Mouse (Mus musculus) G1E (cell line): ENCODE measurements around the gene Ubc.

Source experiments
- CTCF ChIP-seq: IDR thresholded peaks from 2 replicates; pipeline ENCODE4 v1.5.1; 2012; ENCODE audit warnings: low read depth, low read length, inconsistent platforms, mixed read lengths
- GATA1 ChIP-seq: IDR thresholded peaks from 2 replicates; pipeline ENCODE4 v1.6.1; 2012; ENCODE audit warnings: borderline replicate concordance, low read length, inconsistent platforms, mixed read lengths
- GATA2 ChIP-seq: IDR thresholded peaks from 2 replicates; pipeline ENCODE4 v1.6.1; 2012; ENCODE audit warnings: low read depth, low read length, inconsistent platforms, borderline replicate concordance
- POLR2AphosphoS5 ChIP-seq: IDR thresholded peaks from 2 replicates; pipeline ENCODE4 v1.6.1; 2012; ENCODE audit warnings: low read depth, low read length, inconsistent platforms; ENCODE audit not compliant: insufficient replicate concordance
- TAL1 ChIP-seq: conservative IDR thresholded peaks from 2 replicates; pipeline ENCODE4 v1.6.1; 2012; ENCODE audit warnings: low read depth, low read length, inconsistent platforms, mixed read lengths

DNA sequence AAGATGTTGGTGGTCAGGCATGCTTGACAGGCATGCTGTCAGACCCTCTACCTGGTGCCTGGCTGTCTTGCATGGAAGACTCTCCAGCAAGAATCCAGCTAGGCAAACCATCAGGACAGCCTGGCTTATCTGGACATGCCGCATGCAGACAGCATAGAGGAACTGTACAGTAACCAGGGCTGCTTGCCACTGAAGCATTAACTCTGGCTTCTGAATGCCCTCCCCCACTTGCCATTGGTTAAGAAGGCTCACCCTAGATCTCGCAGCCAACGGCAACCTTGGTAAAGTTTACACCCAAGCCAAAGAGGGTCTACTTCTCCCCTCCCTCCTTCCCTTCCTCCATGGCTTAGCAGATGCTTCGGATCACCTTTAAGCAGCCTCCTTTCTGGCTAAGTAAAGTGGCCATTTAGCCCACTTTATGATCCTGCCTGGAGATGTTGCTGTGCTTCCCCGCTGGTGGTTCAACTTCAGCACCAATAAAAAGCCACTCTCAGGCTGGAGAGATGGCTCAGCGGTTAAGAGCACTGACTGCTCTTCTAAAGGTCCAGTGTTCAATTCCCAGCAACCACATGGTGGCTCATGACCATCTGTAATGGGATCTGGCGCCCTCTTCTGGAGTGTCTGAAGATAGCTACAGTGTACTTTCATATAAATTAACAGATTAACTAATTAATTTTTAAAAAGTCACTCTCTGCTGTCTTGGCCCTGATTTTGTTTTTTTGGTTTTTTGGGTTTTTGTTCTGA lies 18.9 kb downstream of the Ubc start:
- no peak for TF ChIP-seq CTCF
- TF ChIP-seq POLR2AphosphoS5, result no peak
- TF ChIP-seq GATA1, result no peak
- TF ChIP-seq TAL1, result no peak
- TF ChIP-seq GATA2, result no peak
